Mouse (Mus musculus): ENCODE data around the gene Sgk1. TPM values are rescaled to one million over a fixed set of nuclear protein-coding genes. Genes with fewer than 3 reads are reported as not detected.

Gene Sgk1
- total RNA-seq (2023; ENCODE audit: inconsistent age) = 71.9 to 97.5 TPM (median 85.1 TPM) in 4 replicates

DNA sequence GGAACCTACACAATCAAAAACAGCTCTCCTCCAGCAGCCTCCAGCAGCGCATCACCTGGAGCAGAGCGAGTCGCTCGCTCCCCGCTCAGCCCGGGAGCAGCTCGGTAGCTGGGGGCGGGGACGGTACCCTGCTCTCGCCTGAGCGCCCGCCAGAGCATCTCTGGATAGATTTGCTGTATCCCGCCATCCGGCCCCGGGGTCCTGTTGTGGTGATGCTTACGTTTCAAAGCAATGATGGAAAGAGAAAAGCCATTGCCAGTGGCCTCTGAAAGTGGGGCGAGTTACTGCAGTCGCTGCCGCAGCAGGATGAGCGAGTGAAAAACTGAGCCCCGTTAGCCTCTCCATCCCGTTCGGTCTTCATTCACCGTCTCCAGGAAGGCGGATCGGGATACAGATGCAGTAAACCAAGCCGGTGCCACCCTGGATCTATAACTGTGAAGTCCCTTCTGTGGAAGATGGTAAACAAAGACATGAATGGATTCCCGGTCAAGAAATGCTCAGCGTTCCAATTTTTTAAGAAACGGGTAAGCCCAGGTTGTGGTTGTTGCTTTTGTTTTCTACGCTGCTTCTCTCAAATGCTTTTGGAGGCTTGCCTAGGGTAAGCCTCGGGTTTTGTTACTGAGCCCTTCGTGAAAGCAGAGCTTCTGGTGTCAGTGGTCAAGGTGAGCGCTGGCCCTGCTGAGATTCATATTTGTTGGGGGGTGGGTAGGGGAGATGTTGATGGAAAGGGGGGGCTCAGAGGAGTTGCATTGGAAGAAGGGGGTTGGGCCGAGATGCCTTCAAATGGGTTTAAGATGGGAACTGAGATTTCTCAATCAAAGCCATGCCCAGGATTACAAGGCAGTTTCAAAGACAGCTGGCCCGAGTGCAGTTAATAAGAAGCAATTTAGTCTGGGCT lies at the start of gene Sgk1:
TSS of gene Sgk1 (plus strand) at position 1 of the 898 bp plus-strand sequence.

Other genes starting within 250 kb of the Sgk1 start
- gene 4930444G20Rik, start 185.9 kb downstream of the Sgk1 start, total RNA-seq (2023; ENCODE audit: inconsistent age) = not detected in 4 replicates

All from B cell, adult (primary cell).